Mouse (Mus musculus): ENCODE data around the gene Mtcl1.
"Not testable (repeated sequence)": the region's sequence is repeated elsewhere in the genome, so short reads cannot be mapped to it uniquely, and the experiment has no call there.

The Mtcl1 gene

DNA sequence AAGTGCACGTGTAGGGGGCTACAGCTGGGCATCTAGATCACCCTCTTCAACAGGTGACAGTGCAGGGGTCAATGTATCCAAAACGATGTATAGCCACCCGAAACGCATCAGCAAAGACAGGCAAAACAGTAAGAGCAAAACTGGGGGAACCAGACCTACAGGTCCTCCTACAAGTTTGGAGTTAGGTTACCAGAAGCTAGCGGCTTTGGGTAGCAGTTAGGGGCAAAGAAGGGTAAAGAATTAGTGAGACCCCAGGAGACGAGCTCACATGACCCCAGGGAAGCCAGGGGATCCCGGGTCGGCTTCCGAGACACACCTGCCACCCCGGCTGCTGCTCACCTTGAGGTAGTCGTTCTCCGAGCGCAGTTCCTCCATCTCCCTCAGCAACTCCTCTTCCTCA lies 1.6 kb downstream of the Mtcl1 start:
- DNase-seq (ENCODE audit: low read depth, low spot score) = no peak

DNA sequence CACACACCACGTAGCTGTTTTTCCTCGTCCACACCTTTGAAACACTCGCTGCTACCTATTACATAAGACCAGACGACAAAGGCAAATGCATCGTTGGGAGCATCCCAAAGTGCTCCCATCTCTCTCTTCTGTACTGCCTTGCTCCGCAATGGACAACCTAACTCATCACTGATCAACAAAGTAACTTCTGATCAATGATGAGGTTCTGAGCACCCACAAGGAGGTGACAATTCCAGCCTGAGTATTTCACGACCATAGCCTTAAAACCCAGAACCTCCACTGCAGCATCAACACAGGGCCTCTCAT lies 2.6 kb downstream of the Mtcl1 start:
- no peak for DNase-seq (ENCODE audit: low read depth, low spot score)

DNA sequence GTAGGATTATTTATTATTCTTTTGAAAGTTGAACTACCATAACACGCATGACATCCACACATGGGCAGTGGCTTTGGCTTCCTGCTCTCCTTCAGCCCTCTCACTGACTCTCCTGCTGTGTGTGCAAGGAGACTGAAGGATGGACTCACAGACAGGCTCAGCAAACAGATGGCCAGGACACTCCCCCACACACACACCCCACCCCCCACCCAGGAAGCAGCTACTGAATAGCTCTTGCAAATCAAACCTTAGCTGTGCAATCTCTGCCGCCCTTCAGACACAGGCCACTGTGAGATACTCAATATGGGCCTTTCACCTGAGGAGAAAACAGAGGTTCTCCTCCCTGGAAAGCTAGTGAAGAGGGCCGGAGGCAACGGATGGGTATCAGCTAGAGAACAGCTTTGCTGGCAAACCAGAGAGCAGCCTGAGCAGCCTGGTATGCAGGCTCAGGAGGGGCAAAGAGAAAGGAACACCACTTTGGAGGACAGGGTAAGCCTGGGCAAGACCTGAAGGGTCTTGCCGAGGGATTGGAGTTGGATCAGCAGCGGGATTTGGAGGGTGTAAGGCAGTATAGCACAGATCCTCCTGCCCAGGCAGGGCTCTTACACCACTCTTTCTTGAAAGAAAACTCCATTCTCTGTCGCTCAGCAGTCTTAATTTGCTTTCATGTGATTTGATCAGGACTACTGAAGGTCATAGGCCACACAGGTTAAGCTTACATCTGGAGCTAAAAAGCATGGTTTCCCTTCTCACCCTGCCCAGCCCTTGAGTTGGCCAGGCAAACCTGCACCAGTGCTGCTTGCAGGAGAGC lies 3.1 kb downstream of the Mtcl1 start:
- no peak for DNase-seq (ENCODE audit: low read depth, low spot score)

- DNase-seq (ENCODE audit: low read depth, low spot score) = no peak
These were observed 5.4 kb downstream of the Mtcl1 start for GRCm38 (mm10) chr17:66444059-66444700.

- no peak for DNase-seq (ENCODE audit: low read depth, low spot score)
These were observed 9.7 kb downstream of the Mtcl1 start for GRCm38 (mm10) chr17:66439888-66440287.

GRCm38 (mm10) chr17:66439051-66439753 lies 10.3 kb downstream of the Mtcl1 start:
- peak; percentile 63 for DNase-seq (ENCODE audit: low read depth, low spot score)

- DNase-seq (ENCODE audit: low read depth, low spot score) = no peak
These were observed 11.4 kb downstream of the Mtcl1 start for GRCm38 (mm10) chr17:66438137-66438536.

DNA sequence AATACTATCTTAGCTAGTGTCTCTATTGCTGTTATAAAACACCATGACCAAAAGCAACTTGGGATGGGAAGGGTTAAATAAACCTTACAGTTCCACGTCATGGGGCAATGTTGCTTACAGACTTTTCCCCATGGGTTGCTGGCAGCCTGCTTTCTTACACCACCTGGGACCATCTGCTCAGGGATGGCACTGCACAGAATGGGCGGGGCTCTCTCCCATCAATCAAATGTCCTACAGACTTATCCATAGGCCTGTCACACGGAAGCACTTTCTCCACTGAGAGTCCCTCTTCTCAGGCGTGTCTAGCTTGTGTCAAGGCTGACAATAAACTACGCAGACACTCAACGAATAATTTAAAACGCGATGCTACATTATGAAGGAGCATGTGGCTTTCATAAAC lies 12.7 kb downstream of the Mtcl1 start:
- DNase-seq (ENCODE audit: low read depth, low spot score) = no peak

GRCm38 (mm10) chr17:66435982-66436381 lies 13.6 kb downstream of the Mtcl1 start:
- DNase-seq (ENCODE audit: low read depth, low spot score) = no peak

GRCm38 (mm10) chr17:66435007-66435406 lies 14.5 kb downstream of the Mtcl1 start:
- no peak for DNase-seq (ENCODE audit: low read depth, low spot score)

GRCm38 (mm10) chr17:66434566-66434965 lies 15.0 kb downstream of the Mtcl1 start:
- no peak for DNase-seq (ENCODE audit: low read depth, low spot score)

DNA sequence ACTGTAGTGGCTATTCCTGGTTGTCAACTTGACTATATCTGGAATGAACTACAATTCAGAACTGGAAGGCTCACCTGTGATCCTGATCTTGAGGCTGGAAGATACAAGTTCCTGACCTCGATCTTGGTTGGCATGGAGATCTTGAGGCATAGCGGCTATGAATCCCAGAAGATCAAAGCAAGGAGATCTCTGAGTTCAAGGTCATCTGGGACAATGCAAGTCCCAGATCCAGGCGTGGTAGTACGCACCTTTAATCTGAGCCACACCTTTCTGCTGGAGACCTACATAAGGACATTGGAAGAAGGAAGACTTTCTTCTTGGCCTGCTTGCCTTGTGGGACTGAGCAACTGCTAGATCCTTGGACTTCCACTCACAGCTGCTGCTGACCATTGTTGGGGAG lies 24.9 kb downstream of the Mtcl1 start:
- DNase-seq (ENCODE audit: low read depth, low spot score) = not testable (repeated sequence)

DNA sequence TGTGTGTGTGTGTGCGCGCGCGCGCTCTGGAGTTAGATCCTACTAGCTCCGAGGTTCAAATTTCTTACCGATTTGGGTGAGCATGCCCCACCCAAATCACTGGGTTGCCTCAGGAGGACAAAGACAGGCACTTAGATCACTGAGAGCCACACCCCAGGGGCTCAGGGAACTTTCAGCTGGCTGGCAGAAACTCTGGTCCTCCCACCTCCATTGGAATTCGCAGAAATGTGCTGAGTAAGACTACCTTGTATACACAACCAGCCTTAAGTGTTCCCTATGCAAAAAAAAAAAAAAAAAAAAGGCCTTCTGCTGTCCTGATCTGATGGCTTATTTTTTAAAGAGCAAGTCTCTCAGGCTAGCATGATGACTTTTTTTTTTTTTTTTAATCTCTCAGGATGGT lies 30.1 kb downstream of the Mtcl1 start:
- peak; percentile 68 for DNase-seq (ENCODE audit: low read depth, low spot score)

GRCm38 (mm10) chr17:66417748-66418147 lies 31.8 kb downstream of the Mtcl1 start:
- DNase-seq (ENCODE audit: low read depth, low spot score) = no peak

GRCm38 (mm10) chr17:66417329-66417728 lies 32.2 kb downstream of the Mtcl1 start:
- no peak for DNase-seq (ENCODE audit: low read depth, low spot score)

DNA sequence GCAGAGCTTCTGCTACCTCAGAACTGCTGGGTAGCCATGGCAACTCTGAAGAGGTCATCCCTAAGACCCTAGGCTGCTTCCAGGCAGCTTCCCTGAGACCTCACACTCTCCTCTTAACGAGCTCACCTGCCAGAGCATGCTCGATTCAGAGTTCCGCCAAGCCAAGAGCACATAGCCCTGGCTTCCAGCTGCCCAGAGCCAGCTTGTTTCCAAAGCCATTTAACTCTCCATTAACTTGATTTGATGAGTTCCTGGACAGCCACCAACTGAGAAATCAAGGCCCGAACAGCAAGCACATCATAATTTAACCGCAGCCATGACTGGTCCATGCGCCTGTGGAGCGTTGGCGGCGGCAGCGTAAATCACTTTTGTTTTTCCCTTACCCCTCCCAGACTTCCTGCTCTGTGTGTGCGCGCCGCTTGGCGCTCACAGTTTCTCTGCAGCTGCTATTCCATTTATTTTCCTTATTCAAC lies 32.7 kb downstream of the Mtcl1 start:
- no peak for DNase-seq (ENCODE audit: low read depth, low spot score)

GRCm38 (mm10) chr17:66416436-66416835 lies 33.1 kb downstream of the Mtcl1 start:
- no peak for DNase-seq (ENCODE audit: low read depth, low spot score)

GRCm38 (mm10) chr17:66414331-66414730 lies 35.2 kb downstream of the Mtcl1 start:
- DNase-seq (ENCODE audit: low read depth, low spot score) = no peak

DNA sequence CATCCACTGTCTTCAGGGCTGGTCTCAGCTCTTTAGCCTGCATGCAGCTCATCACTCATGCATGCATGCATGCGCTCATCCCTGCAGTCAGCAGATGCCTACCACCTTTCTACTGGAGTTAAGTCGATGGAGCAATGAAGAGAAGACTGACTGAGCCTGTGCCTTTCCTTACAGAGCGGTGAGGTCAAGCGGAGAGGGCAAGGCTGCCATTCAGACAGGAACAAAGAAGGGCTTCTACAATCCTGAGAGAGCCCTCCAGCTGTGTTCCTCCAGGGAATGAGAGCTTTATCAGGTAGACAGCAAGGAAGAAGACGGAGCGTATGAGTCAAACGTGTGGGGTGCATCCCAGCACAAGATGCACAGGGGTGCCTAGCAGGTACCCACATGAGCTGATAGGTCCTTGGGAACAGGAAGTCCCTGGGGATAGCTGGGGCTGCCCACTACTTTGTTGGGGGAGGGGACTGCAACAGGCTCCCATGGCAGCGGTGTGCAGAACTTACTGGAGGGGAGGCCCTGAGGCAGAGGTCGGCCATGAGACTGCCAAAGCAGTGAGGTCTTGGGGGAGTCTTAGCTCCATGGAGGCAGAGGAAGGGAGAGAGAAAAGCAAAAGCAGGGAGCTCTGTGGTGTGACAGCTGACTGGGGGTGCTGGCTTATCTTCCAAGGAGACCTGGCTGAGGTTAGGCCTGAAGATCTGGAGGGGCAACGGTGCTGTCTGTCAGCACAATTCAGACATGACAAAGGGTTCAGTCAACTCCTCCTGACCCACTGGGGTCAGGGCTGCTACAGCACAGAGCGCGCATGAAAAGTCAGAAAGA lies 37.2 kb downstream of the Mtcl1 start:
- no peak for DNase-seq (ENCODE audit: low read depth, low spot score)

DNA sequence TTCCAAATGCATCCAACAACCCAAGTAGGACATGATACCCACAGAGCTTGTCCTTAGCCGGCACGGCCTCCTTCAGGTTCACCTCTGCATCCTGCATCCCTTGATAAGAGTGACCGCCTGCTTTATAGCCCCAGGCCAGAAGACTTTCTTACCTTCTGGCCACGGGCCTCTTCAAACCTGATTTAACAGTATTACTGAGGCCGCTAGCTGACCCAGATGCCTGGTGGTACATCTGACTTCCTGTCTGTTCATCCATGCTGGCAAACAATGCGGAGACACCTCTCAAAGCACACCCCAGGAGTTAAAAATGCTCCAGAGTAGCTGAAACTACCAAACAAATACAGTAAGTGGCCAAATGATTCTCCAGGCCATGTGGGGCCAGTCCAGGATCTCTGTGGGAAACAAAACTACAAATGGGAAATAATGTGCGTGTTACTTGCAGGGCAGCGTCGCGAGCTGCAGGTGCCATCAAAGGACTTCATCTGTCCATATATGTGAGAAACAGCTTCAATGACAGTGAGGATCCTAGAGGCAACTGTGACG lies 38.6 kb downstream of the Mtcl1 start:
- no peak for DNase-seq (ENCODE audit: low read depth, low spot score)

DNA sequence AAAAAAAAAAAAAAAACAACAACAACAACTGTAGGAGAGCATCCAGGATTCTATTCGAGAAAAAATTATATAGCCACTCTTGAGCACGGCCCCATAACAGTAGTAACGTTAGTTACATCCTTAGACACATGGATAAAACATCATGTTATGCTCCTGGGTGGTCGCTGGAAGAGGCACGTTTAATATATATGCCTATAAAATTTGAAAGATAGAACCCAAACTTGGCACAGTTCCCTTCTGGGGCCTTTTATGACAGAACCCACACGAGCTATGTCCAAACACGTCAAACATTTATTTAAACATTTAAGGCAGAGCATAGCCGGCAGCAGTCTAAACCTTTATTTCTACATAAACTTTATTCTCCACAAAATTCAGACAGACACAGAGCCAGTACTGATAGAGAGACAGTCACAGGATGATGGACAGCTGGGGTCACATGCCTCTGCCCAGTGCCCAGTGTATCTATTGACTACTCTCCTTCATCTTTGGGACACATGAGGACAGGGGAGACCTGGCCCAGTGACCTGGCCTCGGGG lies 40.4 kb downstream of the Mtcl1 start:
- no peak for DNase-seq (ENCODE audit: low read depth, low spot score)
